Mouse (Mus musculus) embryonic fibroblast, embryonic 13.5 days (primary cell): ENCODE results near the gene Ptbp3.

Experiments
- CTCF ChIP-seq: IDR thresholded peaks from 2 replicates; pipeline ENCODE4 v1.5.1; 2011; ENCODE audit warnings: mild to moderate bottlenecking, control low read depth, low read length, moderate library complexity, borderline replicate concordance; ENCODE audit not compliant: insufficient read depth
- POLR2A ChIP-seq: IDR thresholded peaks from 2 replicates; pipeline ENCODE4 v1.6.1; 2011; ENCODE audit warnings: low read depth, mild to moderate bottlenecking, control low read depth, low read length, moderate library complexity

GRCm38 (mm10) chr4:59439041-59439440 is 110.1 kb downstream of the Ptbp3 start:
- TF ChIP-seq CTCF = no peak
- TF ChIP-seq POLR2A = no peak
